ENCODE assay signal across 15 mouse cellular contexts in the genomic region with DNA sequence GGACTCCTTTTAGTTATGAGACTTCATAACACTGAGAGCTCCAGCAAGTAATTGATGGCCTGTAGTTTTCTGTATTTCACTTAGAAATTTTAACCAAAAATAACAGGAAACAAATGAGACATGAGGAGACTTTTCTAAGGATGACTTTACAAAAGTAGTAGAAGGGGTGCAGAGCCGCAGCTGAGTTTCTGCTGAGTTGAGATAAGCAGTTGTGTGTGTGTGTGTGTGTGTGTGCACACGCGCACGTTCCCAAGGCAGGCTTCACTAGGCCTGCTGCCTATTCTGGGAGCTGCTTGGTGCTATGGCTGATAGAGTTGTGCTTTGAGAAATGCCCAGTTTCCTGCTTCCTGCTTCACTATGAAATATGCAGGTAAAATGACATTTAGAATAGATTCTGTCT. TPM values are rescaled to one million over a fixed set of nuclear protein-coding genes. Genes with fewer than 3 reads are reported as not detected.
DNase-seq lines count a peak whose midpoint lies in the region; ATAC-seq lines count a peak whose summit lies in the region.
"Had no signal": no experiment of that assay in that cellular context is flagged by ENCODE, and none has a peak within 500 bp of the region (broad histone marks: within the 10 kb centered on the region; RNA-seq: fewer than 3 reads in every experiment).

No protein-coding gene starts in this region.

- no peaks in the 10 kb centered on the region for H3K27me3 ChIP-seq in heart, embryonic 13.5 days (replicated peaks)
- H3K27me3 ChIP-seq in liver, embryonic 13.5 days: no peaks in the 10 kb centered on the region
- H3K27me3 ChIP-seq in forebrain, embryonic 14.5 days (replicated peaks; ENCODE audit: control insufficient read depth, insufficient read depth, low read length): no peaks in the 10 kb centered on the region
- H3K27me3 ChIP-seq: forebrain, embryonic 15.5 days had no signal

- no peaks in the 10 kb centered on the region for H3K36me3 ChIP-seq in heart, embryonic 13.5 days
- no peaks in the 10 kb centered on the region for H3K36me3 ChIP-seq in liver, embryonic 13.5 days
- H3K36me3 ChIP-seq in forebrain, embryonic 14.5 days (ENCODE audit: control insufficient read depth, insufficient read depth, low read length): no peaks in the 10 kb centered on the region
- H3K36me3 ChIP-seq: embryonic facial prominence, embryonic 10.5 days; forebrain, embryonic 15.5 days had no signal

- H3K4me3 ChIP-seq in heart, embryonic 13.5 days: no peak overlapping the region
- H3K4me3 ChIP-seq in liver, embryonic 13.5 days (replicated peaks): no peak overlapping the region
- no peak overlapping the region for H3K4me3 ChIP-seq in forebrain, embryonic 14.5 days (ENCODE audit: low read depth, low read length)
- H3K4me3 ChIP-seq: embryonic facial prominence, embryonic 10.5 days; forebrain, embryonic 15.5 days had no signal

- H3K27ac ChIP-seq in heart, embryonic 13.5 days (replicated peaks): peak overlapping the region; percentile 76
- peak overlapping the region; percentile 94 for H3K27ac ChIP-seq in liver, embryonic 13.5 days
- no peak overlapping the region for H3K27ac ChIP-seq in forebrain, embryonic 14.5 days (ENCODE audit: low read depth, low read length)
- H3K27ac ChIP-seq: embryonic facial prominence, embryonic 10.5 days; forebrain, embryonic 15.5 days had no signal

- intact Hi-C loops in gastrocnemius, postnatal 36 days (cut with DNase I): no loop called here

- no peak for DNase-seq in heart, adult 18-20 months
- DNase-seq in 416B (ENCODE audit: low read depth): peak; percentile 84
- peak; percentile 73 for DNase-seq in c-Kit-negative CD71-positive TER-119-positive erythroid progenitor cells, embryonic 14.5 days (ENCODE audit: low read depth, low spot score)
- DNase-seq in liver, embryonic 13.5 days: peak; percentile 78
- DNase-seq in cerebellum, adult 11-12 months: no peak
- DNase-seq in gastrocnemius, postnatal 36 days: no peak
- DNase-seq in forebrain, embryonic 14.5 days (ENCODE audit: low spot score): no peak
- DNase-seq: adrenal gland, postnatal 14 days; cerebellum, adult 2 months; gastrocnemius, postnatal 25 days; thymus, postnatal 14 days had no signal

- peaks cover 32% of the 10 kb centered on the region for H3K4me1 ChIP-seq in heart, embryonic 13.5 days
- peaks cover 57% of the 10 kb centered on the region for H3K4me1 ChIP-seq in liver, embryonic 13.5 days (replicated peaks)
- H3K4me1 ChIP-seq in forebrain, embryonic 14.5 days (ENCODE audit: control insufficient read depth, insufficient read depth, low read length): no peaks in the 10 kb centered on the region
- H3K4me1 ChIP-seq: embryonic facial prominence, embryonic 10.5 days had no signal

- 19% methylated on average over 4 of the region's 4 CpGs for WGBS in heart, embryonic 13.5 days
- WGBS in liver, embryonic 13.5 days (ENCODE audit: insufficient replicate concordance): 18% methylated on average over 4 of the region's 4 CpGs
- WGBS in forebrain, embryonic 14.5 days: 96% methylated on average over 4 of the region's 4 CpGs

- H3K9me3 ChIP-seq in heart, embryonic 13.5 days: no peaks in the 10 kb centered on the region
- no peaks in the 10 kb centered on the region for H3K9me3 ChIP-seq in liver, embryonic 13.5 days (replicated peaks)
- H3K9me3 ChIP-seq in forebrain, embryonic 14.5 days (replicated peaks; ENCODE audit: control insufficient read depth, low read length): no peaks in the 10 kb centered on the region
- H3K9me3 ChIP-seq: embryonic facial prominence, embryonic 10.5 days; forebrain, embryonic 15.5 days had no signal

- H3K4me2 ChIP-seq in heart, embryonic 13.5 days: peak overlapping the region; percentile 27; the same call in 1 of the 2 replicates
- peak overlapping the region; percentile 50 for H3K4me2 ChIP-seq in liver, embryonic 13.5 days
- H3K4me2 ChIP-seq in forebrain, embryonic 14.5 days (ENCODE audit: low read length): no peak overlapping the region
- H3K4me2 ChIP-seq: forebrain, embryonic 15.5 days; midbrain, embryonic 11.5 days had no signal

- H3K9ac ChIP-seq in heart, embryonic 13.5 days: 0 out of 2 replicates have a peak overlapping the region, but pooled peaks have one; percentile 44
- peak overlapping the region; percentile 52; the same call in 1 of the 2 replicates for H3K9ac ChIP-seq in liver, embryonic 13.5 days
- H3K9ac ChIP-seq in forebrain, embryonic 14.5 days (ENCODE audit: low read length): no peak overlapping the region
- H3K9ac ChIP-seq: forebrain, embryonic 15.5 days had no signal

- ATAC-seq in heart, embryonic 13.5 days (ENCODE audit: extremely low read depth, insufficient number of reproducible peaks, low FRiP score, low TSS enrichment): peak; percentile 78; the same call in 1 of the 2 replicates
- peak; percentile 99 for ATAC-seq in liver, embryonic 13.5 days (ENCODE audit: low read depth)
- ATAC-seq in forebrain, embryonic 14.5 days: no peak
- ATAC-seq: forebrain, embryonic 15.5 days had no signal

RNA-seq across cellular contexts. Expression of a gene that starts 50.6 kb away (rescaled TPM):
- polyA plus RNA-seq in heart, embryonic 13.5 days (2015; fragmentation: Nextera tagmentation; extraction: Ambion mirVana): 25.9 and 31.9 TPM in 2 replicates
- 10 to 100 TPM; 16.0 to 16.8 TPM for total RNA-seq in heart, adult 18-20 months (2021)
- 11.0 and 11.8 TPM in 2 replicates for polyA plus RNA-seq in liver, embryonic 13.5 days (2015; fragmentation: Nextera tagmentation; extraction: Ambion mirVana)
- total RNA-seq in gastrocnemius, postnatal 36 days (2021): 10 to 100 TPM in 1 of 2 experiments, 1 to 10 TPM in 1; 9.6 to 10.6 TPM
- 55.2 and 60.3 TPM in 2 replicates for polyA plus RNA-seq in forebrain, embryonic 14.5 days (2014; fragmentation: Nextera tagmentation; extraction: Ambion mirVana)

Comparison
In these comparisons a context has a peak if more than half of its experiments do, and no peak if none do; other contexts are left out.
1. DNase-seq: peak in 416B (single experiment), c-Kit-negative CD71-positive TER-119-positive erythroid progenitor cells, embryonic 14.5 days (single experiment) and liver, embryonic 13.5 days (single experiment); none in heart, adult 18-20 months (0 of 2), cerebellum, adult 11-12 months (single experiment), gastrocnemius, postnatal 36 days (0 of 2) and forebrain, embryonic 14.5 days (single experiment).